Mouse (Mus musculus): ENCODE results near the gene Zfyve9.

DNA sequence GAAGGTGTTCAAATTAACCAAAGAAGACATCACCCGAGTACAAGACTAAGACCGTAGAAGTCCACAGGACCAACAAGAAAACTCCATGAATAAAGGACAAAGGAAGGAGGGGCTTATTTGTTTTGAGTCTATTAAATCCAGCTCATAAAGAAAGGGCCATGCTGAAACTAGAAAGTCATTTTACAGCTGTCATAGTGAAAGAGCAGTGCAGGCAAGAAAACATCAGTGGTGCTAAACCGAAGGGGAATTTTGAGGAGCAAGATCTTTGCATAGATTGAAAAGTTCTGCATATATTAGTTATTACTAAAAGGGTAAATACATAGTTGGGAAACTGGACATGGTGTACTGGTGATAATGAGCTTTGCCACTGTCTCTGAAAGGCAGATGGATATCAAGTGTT, 142.9 kb downstream of the Zfyve9 start:
- TF ChIP-seq CTCF (IDR thresholded peaks at IDR 0.05; ENCODE audit: control insufficient read depth, insufficient read depth, insufficient replicate concordance, low read depth, low read length) (no peak), POLR2A (IDR thresholded peaks at IDR 0.05; ENCODE audit: control insufficient read depth, low read depth, low read length) (no peak)
